Mouse (Mus musculus): ENCODE measurements around the gene Gm28035. TPM values are rescaled to one million over a fixed set of nuclear protein-coding genes. Genes with fewer than 3 reads are reported as not detected.

The Gm28035 gene
- polyA plus RNA-seq, 1 experiment, result 6.4 TPM

- 91% methylated on average over 3 of the region's 3 CpGs for WGBS
- peaks cover 16% of the 10 kb centered on the region; the same call in 1 of the 2 replicates for H3K4me1 ChIP-seq (ENCODE audit: control insufficient read depth, insufficient read depth, low read length)
- H3K4me3 ChIP-seq (ENCODE audit: insufficient read depth, low read depth, low read length), result no peak overlapping the region
- no peaks in the 10 kb centered on the region for H3K27me3 ChIP-seq (replicated peaks; ENCODE audit: control insufficient read depth, insufficient read depth, low read length)
- TF ChIP-seq CTCF (conservative IDR thresholded peaks at IDR 0.05; ENCODE audit: insufficient read depth, insufficient read length, low read depth, low read length) (no peak), POLR2A (IDR thresholded peaks at IDR 0.05; ENCODE audit: low read depth, low read length) (no peak)
- DNase-seq, result no peak
- H3K27ac ChIP-seq (ENCODE audit: insufficient read depth, low read depth, low read length), result no peak overlapping the region
- no peaks in the 10 kb centered on the region for H3K36me3 ChIP-seq (ENCODE audit: control insufficient read depth, insufficient read depth, low read length)
These were observed 8.8 kb downstream of the Gm28035 start for GRCm38 (mm10) chr2:30249182-30249581.

- H3K27ac ChIP-seq (ENCODE audit: insufficient read depth, low read depth, low read length), result no peak overlapping the region
- no peak for DNase-seq
These were observed 10.1 kb downstream of the Gm28035 start for GRCm38 (mm10) chr2:30250166-30251128.

GRCm38 (mm10) chr2:30251417-30252104 lies 11.2 kb downstream of the Gm28035 start:
- Histone ChIP-seq H3K27me3 (replicated peaks; ENCODE audit: control insufficient read depth, insufficient read depth, low read length) (no peaks in the 10 kb centered on the region), H3K4me3 (ENCODE audit: insufficient read depth, low read depth, low read length) (no peak overlapping the region), H3K27ac (ENCODE audit: insufficient read depth, low read depth, low read length) (no peak overlapping the region), H3K4me1 (ENCODE audit: control insufficient read depth, insufficient read depth, low read length) (peaks cover 16% of the 10 kb centered on the region; the same call in 1 of the 2 replicates), H3K36me3 (ENCODE audit: control insufficient read depth, insufficient read depth, low read length) (no peaks in the 10 kb centered on the region)
- 60% methylated on average over 5 of the region's 5 CpGs for WGBS
- TF ChIP-seq POLR2A (IDR thresholded peaks at IDR 0.05; ENCODE audit: low read depth, low read length) (no peak), CTCF (conservative IDR thresholded peaks at IDR 0.05; ENCODE audit: insufficient read depth, insufficient read length, low read depth, low read length) (no peak)
- no peak for DNase-seq

More at GRCm38 (mm10) chr2:30250166-30251128, 10.1 kb downstream of the Gm28035 start:
- H3K27me3 ChIP-seq (replicated peaks; ENCODE audit: control insufficient read depth, insufficient read depth, low read length), result no peaks in the 10 kb centered on the region
- 68% methylated on average over 10 of the region's 10 CpGs for WGBS
- TF ChIP-seq CTCF (conservative IDR thresholded peaks at IDR 0.05; ENCODE audit: insufficient read depth, insufficient read length, low read depth, low read length) (no peak), POLR2A (IDR thresholded peaks at IDR 0.05; ENCODE audit: low read depth, low read length) (no peak)
- H3K36me3 ChIP-seq (ENCODE audit: control insufficient read depth, insufficient read depth, low read length), result no peaks in the 10 kb centered on the region
- H3K4me1 ChIP-seq (ENCODE audit: control insufficient read depth, insufficient read depth, low read length), result peaks cover 16% of the 10 kb centered on the region; the same call in 1 of the 2 replicates
- H3K4me3 ChIP-seq (ENCODE audit: insufficient read depth, low read depth, low read length), result no peak overlapping the region

- Histone ChIP-seq H3K4me1 (ENCODE audit: control insufficient read depth, insufficient read depth, low read length) (peaks cover 16% of the 10 kb centered on the region; the same call in 1 of the 2 replicates), H3K27me3 (replicated peaks; ENCODE audit: control insufficient read depth, insufficient read depth, low read length) (no peaks in the 10 kb centered on the region), H3K4me3 (ENCODE audit: insufficient read depth, low read depth, low read length) (no peak overlapping the region), H3K36me3 (ENCODE audit: control insufficient read depth, insufficient read depth, low read length) (peaks cover 2% of the 10 kb centered on the region; the same call in 1 of the 2 replicates), H3K27ac (ENCODE audit: insufficient read depth, low read depth, low read length) (no peak overlapping the region)
- no peak for TF ChIP-seq POLR2A (IDR thresholded peaks at IDR 0.05; ENCODE audit: low read depth, low read length)
- TF ChIP-seq CTCF (conservative IDR thresholded peaks at IDR 0.05; ENCODE audit: insufficient read depth, insufficient read length, low read depth, low read length), result no peak
- DNase-seq, result no peak
- WGBS, result 76% methylated on average over 3 of the region's 3 CpGs
These were observed 12.2 kb downstream of the Gm28035 start for GRCm38 (mm10) chr2:30252521-30252920.

GRCm38 (mm10) chr2:30253809-30254208 lies 13.4 kb downstream of the Gm28035 start:
- WGBS, result 62% methylated on average over 5 of the region's 5 CpGs
- TF ChIP-seq CTCF (conservative IDR thresholded peaks at IDR 0.05; ENCODE audit: insufficient read depth, insufficient read length, low read depth, low read length), result no peak
- no peak for TF ChIP-seq POLR2A (IDR thresholded peaks at IDR 0.05; ENCODE audit: low read depth, low read length)
- peaks cover 21% of the 10 kb centered on the region; the same call in 1 of the 2 replicates for H3K4me1 ChIP-seq (ENCODE audit: control insufficient read depth, insufficient read depth, low read length)
- H3K4me3 ChIP-seq (ENCODE audit: insufficient read depth, low read depth, low read length), result no peak overlapping the region
- no peak overlapping the region for H3K27ac ChIP-seq (ENCODE audit: insufficient read depth, low read depth, low read length)
- DNase-seq, result no peak
- peaks cover 2% of the 10 kb centered on the region; the same call in 1 of the 2 replicates for H3K36me3 ChIP-seq (ENCODE audit: control insufficient read depth, insufficient read depth, low read length)
- no peaks in the 10 kb centered on the region for H3K27me3 ChIP-seq (replicated peaks; ENCODE audit: control insufficient read depth, insufficient read depth, low read length)

GRCm38 (mm10) chr2:30255631-30256395 lies 15.4 kb downstream of the Gm28035 start:
- no peak for DNase-seq
- TF ChIP-seq CTCF (conservative IDR thresholded peaks at IDR 0.05; ENCODE audit: insufficient read depth, insufficient read length, low read depth, low read length), result no peak
- TF ChIP-seq POLR2A (IDR thresholded peaks at IDR 0.05; ENCODE audit: low read depth, low read length), result no peak
- WGBS, result 95% methylated on average over 42 of the region's 42 CpGs
- Histone ChIP-seq H3K27ac (ENCODE audit: insufficient read depth, low read depth, low read length) (no peak overlapping the region), H3K4me1 (ENCODE audit: control insufficient read depth, insufficient read depth, low read length) (peaks cover 24% of the 10 kb centered on the region), H3K27me3 (replicated peaks; ENCODE audit: control insufficient read depth, insufficient read depth, low read length) (no peaks in the 10 kb centered on the region), H3K4me3 (ENCODE audit: insufficient read depth, low read depth, low read length) (no peak overlapping the region), H3K36me3 (ENCODE audit: control insufficient read depth, insufficient read depth, low read length) (peaks cover 2% of the 10 kb centered on the region; the same call in 1 of the 2 replicates)
